Mouse (Mus musculus): ENCODE measurements at regions not wholly inside any gene's neighbourhood (a gene's known extent, or its start where the extent isn't known, plus 50 kb on each side); places are given as distances from the start of the nearest gene placed in this dataset.

DNA sequence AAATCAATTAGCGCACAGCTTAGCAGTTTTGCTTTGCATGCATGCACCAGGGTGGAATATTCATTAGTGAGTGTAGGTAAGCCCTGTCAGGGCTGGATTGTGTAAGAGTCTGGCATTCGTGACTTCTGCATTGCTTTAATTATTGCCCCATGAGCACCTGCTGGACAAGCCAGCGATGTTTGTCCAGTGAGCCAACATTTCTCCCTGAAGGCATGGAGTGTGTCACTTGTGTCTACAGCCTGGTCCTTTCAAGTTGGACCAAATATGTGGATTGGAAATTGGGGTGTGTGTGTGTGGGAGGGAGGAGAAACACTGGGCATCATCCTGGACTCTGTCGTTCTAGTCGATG lies 115.9 kb downstream of the Evx1 start:
- no peak for DNase-seq

- DNase-seq, result no peak
Observed at GRCm38 (mm10) chr6:52433234-52433633, 119.9 kb downstream of the Evx1 start.

- no peak for DNase-seq
Observed at GRCm38 (mm10) chr6:52434771-52435170, 121.5 kb downstream of the Evx1 start.

GRCm38 (mm10) chr6:52435358-52435757 lies 122.1 kb downstream of the Evx1 start:
- DNase-seq, result no peak

DNA sequence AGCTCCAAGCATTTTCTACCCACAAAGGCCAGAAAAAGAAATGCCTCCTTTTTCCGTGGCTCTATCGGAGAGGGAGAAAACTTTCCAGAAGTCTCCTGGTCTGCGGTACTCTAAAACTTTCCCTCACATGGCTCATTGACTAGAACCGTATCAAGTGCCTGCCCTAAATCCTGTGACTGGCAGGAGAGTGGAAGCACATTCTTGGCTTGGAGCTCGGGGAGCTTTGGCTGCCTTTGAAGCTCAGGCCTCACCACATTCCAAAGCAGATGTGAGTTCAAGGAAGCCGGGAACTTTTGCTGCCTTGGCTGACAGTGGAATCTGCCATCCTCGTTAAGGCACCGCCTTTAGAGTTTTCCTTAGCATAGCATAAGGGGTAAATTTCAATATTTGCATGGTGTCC lies 125.1 kb downstream of the Evx1 start:
- DNase-seq, result peak; percentile 66 to 72

DNA sequence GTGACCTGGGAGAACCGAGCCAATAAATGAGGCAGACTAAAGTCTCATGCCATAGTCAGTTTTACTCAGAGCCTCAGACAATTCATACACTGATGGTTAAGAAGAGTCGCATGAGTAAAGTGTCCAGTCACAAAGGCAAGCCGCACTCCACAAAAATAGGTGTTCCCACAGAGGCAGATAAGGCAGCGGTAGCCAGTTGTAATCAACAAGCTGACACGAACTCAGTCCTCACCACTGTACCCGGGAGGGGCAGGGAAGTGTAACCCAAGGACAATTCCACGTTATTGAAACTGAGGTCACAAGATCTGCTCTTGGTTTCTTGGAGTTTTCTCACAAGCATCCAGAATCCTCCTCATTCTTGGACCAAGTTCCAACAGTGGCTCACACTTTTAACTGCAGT lies 125.9 kb downstream of the Evx1 start:
- peak; percentile 34 to 38 for DNase-seq

DNA sequence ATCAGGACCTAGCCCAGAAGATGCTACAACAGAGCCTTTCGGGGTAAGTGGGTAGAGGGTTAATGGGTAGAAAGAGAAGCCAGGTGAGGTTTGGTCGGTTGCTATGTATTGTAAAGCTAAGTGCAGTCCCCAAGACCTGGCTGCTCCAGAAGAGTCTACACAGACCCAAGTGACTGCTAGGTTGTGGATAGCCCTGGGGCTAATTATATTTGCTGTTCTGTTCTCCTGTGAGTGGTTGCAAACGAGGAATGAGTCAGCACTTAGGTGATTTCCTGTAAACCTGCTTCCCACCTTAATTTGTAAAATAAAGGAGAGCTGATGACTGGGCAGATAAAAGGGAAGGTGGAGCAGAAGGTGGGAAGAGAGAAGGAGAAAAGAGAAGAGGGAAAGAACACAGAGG lies 126.9 kb downstream of the Evx1 start:
- DNase-seq, result no peak

- no peak for DNase-seq
Observed at GRCm38 (mm10) chr6:52443112-52443984, 130.1 kb downstream of the Evx1 start.

DNA sequence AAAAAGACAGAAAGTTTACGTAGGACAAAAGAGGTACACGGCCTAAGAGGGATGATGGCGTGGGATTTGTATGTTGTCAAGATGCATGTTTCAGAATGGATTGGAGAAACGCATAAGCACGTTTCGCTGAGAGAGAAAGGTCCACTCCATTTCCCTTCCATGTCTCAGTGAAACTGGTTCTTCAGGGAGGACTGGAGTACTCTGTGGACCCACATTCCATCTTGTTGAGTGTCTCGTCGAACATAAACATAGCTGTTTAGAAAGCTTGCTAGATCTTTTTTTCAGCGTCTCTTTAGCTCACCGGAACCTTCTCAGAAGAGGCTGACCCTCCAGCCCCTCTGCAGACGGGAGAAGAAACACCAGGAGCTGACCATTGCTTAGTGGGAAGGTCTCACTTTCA lies 145.5 kb downstream of the Evx1 start:
- no peak for DNase-seq

GRCm38 (mm10) chr6:52461186-52461585 lies 147.9 kb downstream of the Evx1 start:
- DNase-seq, result no peak

- DNase-seq, result no peak
Observed at GRCm38 (mm10) chr6:52463369-52463768, 150.1 kb downstream of the Evx1 start.

- DNase-seq, result peak in 1 of 2 experiments; percentile 60
Observed at GRCm38 (mm10) chr6:52464571-52464970, 151.3 kb downstream of the Evx1 start.

- no peak for DNase-seq
Observed at GRCm38 (mm10) chr6:52465834-52466525, 152.7 kb downstream of the Evx1 start.

GRCm38 (mm10) chr6:52470831-52471230 lies 157.5 kb downstream of the Evx1 start:
- DNase-seq, result no peak

DNA sequence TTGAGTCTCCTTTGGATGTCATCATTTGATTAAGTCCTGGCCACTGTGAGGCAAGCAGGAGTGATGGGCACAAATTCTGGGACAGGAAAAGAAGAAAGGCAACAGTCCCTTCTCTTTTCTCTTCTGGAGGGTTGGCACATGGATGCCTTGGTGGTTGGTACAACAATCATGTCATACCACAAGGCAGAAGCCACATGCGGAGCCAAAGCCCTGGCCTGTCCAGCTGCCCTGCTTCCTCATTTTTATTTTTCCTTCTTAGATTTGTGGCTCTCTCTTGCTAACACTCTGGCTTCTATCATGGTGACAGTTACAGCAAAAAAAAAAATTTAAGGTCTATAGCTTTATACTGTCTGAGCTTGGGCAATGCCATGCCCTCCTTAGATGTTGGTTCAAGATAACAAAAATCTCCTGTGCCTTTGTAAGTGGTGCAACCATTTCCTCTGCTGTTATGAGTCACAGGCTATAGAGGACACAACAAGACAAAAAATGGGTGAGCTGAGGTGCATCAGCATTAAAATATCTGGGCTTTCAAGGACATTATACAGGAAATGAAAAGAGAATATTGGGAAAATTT lies 158.2 kb downstream of the Evx1 start:
- DNase-seq, result no peak

- DNase-seq, result no peak
Observed at GRCm38 (mm10) chr6:52472008-52472407, 158.7 kb downstream of the Evx1 start.

DNA sequence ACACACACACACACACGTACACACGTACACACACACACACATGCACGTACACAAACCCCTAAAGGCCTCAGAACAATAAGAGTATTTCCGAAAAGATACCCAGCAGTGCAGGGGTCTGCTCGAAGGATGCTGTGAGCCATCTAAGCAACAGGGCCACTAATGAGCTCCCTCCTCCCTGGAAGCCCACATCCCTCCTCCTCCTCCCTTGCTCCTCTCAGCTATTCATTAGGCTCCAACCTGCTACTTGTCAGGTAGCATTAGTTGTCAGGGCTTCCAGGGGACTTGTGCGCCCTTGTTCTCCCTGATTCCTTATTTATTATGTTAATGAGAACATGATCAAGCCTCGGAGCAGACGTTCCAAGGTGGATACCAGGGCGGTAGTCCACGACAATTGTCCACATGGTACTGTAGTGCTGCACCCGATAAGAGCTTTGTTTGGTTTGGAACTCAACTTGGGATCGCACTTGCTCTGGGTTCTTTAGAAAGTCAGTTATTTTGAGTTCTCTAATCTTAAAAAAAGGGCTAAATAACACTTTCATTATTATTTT lies 159.8 kb downstream of the Evx1 start:
- no peak for DNase-seq

- DNase-seq, result no peak
Observed at GRCm38 (mm10) chr6:52473924-52474323, 160.6 kb downstream of the Evx1 start.

GRCm38 (mm10) chr6:52475676-52476075 lies 162.4 kb downstream of the Evx1 start:
- DNase-seq, result no peak

DNA sequence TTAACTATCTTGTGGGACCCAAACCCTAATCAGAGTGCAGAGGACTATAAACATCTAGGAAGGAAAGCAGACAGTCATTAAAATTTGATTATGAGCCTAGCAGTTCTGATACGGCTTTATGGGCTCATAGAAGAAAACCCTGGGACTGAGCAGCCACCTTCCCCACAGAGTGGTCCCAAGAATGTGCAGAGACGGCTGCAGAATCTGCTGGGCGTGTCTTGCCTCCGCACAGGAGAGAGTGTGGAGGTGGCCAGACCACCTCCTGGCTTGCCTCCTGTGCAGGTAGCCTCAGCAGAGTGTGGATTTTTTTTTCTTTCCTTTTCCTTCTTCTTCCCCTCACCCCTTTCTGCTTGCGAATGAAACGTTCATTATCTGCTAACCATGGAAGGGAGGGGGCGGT lies 163.3 kb downstream of the Hibadh start:
- DNase-seq, result no peak

DNA sequence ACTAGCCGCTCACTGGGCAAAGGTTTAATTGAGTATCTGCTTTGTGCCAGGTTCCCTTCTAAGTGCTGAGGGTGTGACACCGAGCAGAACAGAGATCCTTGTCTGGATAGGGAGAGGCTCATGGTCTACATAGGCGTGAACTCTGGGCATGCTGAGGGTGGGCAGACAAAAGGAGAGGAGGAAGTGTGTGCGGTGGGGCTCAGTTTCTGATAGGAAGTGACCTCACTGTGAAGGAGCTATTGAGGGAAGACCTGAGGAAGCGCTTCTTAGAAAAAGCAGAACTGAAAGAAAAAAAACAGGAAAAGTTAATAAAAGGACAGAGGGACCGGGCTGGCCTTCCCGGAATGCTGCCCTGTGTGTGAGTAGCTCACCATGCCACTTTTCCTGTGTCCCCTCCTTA lies 162.8 kb downstream of the Hibadh start:
- DNase-seq, result peak in 1 of 2 experiments; percentile 66

- DNase-seq, result no peak
Observed at GRCm38 (mm10) chr6:52478624-52479023, 161.6 kb downstream of the Hibadh start.

- DNase-seq, result peak; percentile 52 to 57
Observed at GRCm38 (mm10) chr6:52479200-52479599, 161.0 kb downstream of the Hibadh start.
